Mouse (Mus musculus) thymus, adult 2 months (tissue): Measurements from ENCODE around the gene D17H6S53E. TPM values are rescaled to one million over a fixed set of nuclear protein-coding genes. Genes with fewer than 3 reads are reported as not detected.
A peak's percentile ranks its signal among the peaks of the same experiment; 100 is the strongest.
"Not testable (repeated sequence)": the region's sequence is repeated elsewhere in the genome, so short reads cannot be mapped to it uniquely, and the experiment has no call there.

Experiments
- DNase-seq: peaks from one replicate; pipeline ENCODE4 v3.0.0; 2021
- H3K27ac ChIP-seq: fragments of 200-500 bp; 2 replicates; pipeline ENCODE4 v1.5.1; 2012; ENCODE audit warnings: low read length, control low read depth; ENCODE audit not compliant: control insufficient read depth, insufficient read depth
- H3K27me3 ChIP-seq: fragments of 200-500 bp; 2 replicates; pipeline ENCODE4 v1.6.1; 2012; ENCODE audit warnings: mild to moderate bottlenecking, low read length, moderate library complexity, mixed read lengths; ENCODE audit not compliant: control insufficient read depth, insufficient read depth
- H3K36me3 ChIP-seq: fragments of 200-500 bp; 2 replicates; pipeline ENCODE4 v1.6.1; 2012; ENCODE audit warnings: mild to moderate bottlenecking, low read length, moderate library complexity; ENCODE audit not compliant: control insufficient read depth, insufficient read depth
- H3K4me1 ChIP-seq: fragments of 200-500 bp; replicated peaks from 2 replicates; pipeline ENCODE4 v1.6.1; 2012; ENCODE audit warnings: low read length; ENCODE audit not compliant: control insufficient read depth, insufficient read depth
- H3K4me3 ChIP-seq: fragments of 200-500 bp; 2 replicates; pipeline ENCODE4 v1.5.1; 2012; ENCODE audit warnings: mild to moderate bottlenecking, low read length, control low read depth, moderate library complexity; ENCODE audit not compliant: control insufficient read depth, insufficient read depth
- CTCF ChIP-seq: fragments of 200-500 bp; IDR thresholded peaks from 2 replicates; pipeline ENCODE4 v1.5.1; 2012; ENCODE audit warnings: mild to moderate bottlenecking, control low read depth, low read length, moderate library complexity, borderline replicate concordance; ENCODE audit not compliant: control insufficient read depth, poor library complexity, insufficient read depth; ENCODE audit errors: extremely low read depth
- POLR2A ChIP-seq: fragments of 200-500 bp; IDR thresholded peaks from 2 replicates; pipeline ENCODE4 v1.6.1; 2012; ENCODE audit warnings: mild to moderate bottlenecking, low read length, control low read depth, moderate library complexity; ENCODE audit not compliant: control insufficient read depth, poor library complexity, insufficient read depth; ENCODE audit errors: extremely low read depth
- WGBS: fragments of 180-500 bp; shearing (Covaris S2); methylation state at CpG from one replicate; pipeline ENCODE4 v1.1.7; 2018; 5-methylcytosine and 5-hydroxymethylcytosine counted together
- polyA plus RNA-seq: library from polyadenylated mRNA; depleted of rRNA; stranded (reverse); fragments of >200 nt; gene quantifications from 2 replicates; pipeline ENCODE4 v1.2.3, GENCODE M21; 2012

The D17H6S53E gene
- polyA plus RNA-seq, 1 experiment: 12.9 TPM

- H3K36me3 ChIP-seq: peaks cover 24% of the 10 kb centered on the region
- no peaks in the 10 kb centered on the region for H3K27me3 ChIP-seq
- WGBS: under 1% methylated on average over 50 of the region's 50 CpGs
- H3K4me1 ChIP-seq: peaks cover 13% of the 10 kb centered on the region
- peak; percentile 98 for DNase-seq
- TF ChIP-seq POLR2A (peak; percentile 48; the same call in 1 of the 2 replicates), CTCF (no peak)
- peak within 1 kb of the TSS; percentile 31 for H3K27ac ChIP-seq
- peak within 1 kb of the TSS; percentile 86 for H3K4me3 ChIP-seq
These were observed 4.9 kb upstream of the D17H6S53E start, which contains the start of gene Gpank1 for GRCm38 (mm10) chr17:35121143-35121799. Gene Gpank1, plus strand, starts transcription at chr17:35121455.

- Histone ChIP-seq H3K27ac (peak within 1 kb of the TSS; percentile 31), H3K4me3 (peak within 1 kb of the TSS; percentile 86), H3K36me3 (peaks cover 19% of the 10 kb centered on the region), H3K27me3 (no peaks in the 10 kb centered on the region), H3K4me1 (peaks cover 17% of the 10 kb centered on the region)
- DNase-seq: peak; percentile 41
- under 1% methylated on average over 19 of the region's 19 CpGs for WGBS
- TF ChIP-seq CTCF (no peak), POLR2A (no peak)
These were observed 4.3 kb upstream of the D17H6S53E start, which contains the start of gene Csnk2b for GRCm38 (mm10) chr17:35121871-35122303. Gene Csnk2b, minus strand, starts transcription at chr17:35122053.

- not testable (repeated sequence) for H3K27ac ChIP-seq, H3K27me3 ChIP-seq, DNase-seq, H3K36me3 ChIP-seq, H3K4me3 ChIP-seq
- WGBS: 96% methylated on average over 9 of the region's 9 CpGs
- H3K4me1 ChIP-seq: peaks cover 27% of the 10 kb centered on the region
These were observed 2.9 kb upstream of the D17H6S53E start for GRCm38 (mm10) chr17:35123287-35123686.

GRCm38 (mm10) chr17:35124261-35124896 is 1.8 kb upstream of the D17H6S53E start:
- 97% methylated on average over 12 of the region's 12 CpGs for WGBS
- not testable (repeated sequence) for H3K4me3 ChIP-seq
- peaks cover 27% of the 10 kb centered on the region for H3K4me1 ChIP-seq

GRCm38 (mm10) chr17:35125081-35125480 is 1.1 kb upstream of the D17H6S53E start:
- Histone ChIP-seq H3K4me1 (peaks cover 27% of the 10 kb centered on the region), H3K36me3 (no peaks in the 10 kb centered on the region), H3K4me3 (no peak overlapping the region), H3K27me3 (no peaks in the 10 kb centered on the region), H3K27ac (no peak overlapping the region)
- TF ChIP-seq POLR2A (no peak), CTCF (no peak)
- DNase-seq: no peak
- 96% methylated on average over 1 of the region's 1 CpGs for WGBS

More at GRCm38 (mm10) chr17:35124261-35124896, 1.8 kb upstream of the D17H6S53E start:
- not testable (repeated sequence) for H3K27me3 ChIP-seq, H3K27ac ChIP-seq, H3K36me3 ChIP-seq, DNase-seq

GRCm38 (mm10) chr17:35125578-35125977 is 595 bp upstream of the D17H6S53E start:
- Histone ChIP-seq H3K36me3 (no peaks in the 10 kb centered on the region), H3K4me3 (no peak overlapping the region; the same call in 1 of the 2 replicates), H3K4me1 (peaks cover 22% of the 10 kb centered on the region), H3K27me3 (no peaks in the 10 kb centered on the region), H3K27ac (no peak overlapping the region)
- no peak for TF ChIP-seq POLR2A
- WGBS: 60% methylated on average over 6 of the region's 6 CpGs
- no peak for DNase-seq

- DNase-seq: no peak
- Histone ChIP-seq H3K4me3 (peak overlapping the region; percentile 76), H3K27ac (peak overlapping the region; percentile 81), H3K36me3 (no peaks in the 10 kb centered on the region), H3K4me1 (peaks cover 22% of the 10 kb centered on the region), H3K27me3 (no peaks in the 10 kb centered on the region)
- no peak for TF ChIP-seq POLR2A
- TF ChIP-seq CTCF: no peak
- 34% methylated on average over 13 of the region's 13 CpGs for WGBS
These were observed 844 bp downstream of the D17H6S53E start for GRCm38 (mm10) chr17:35127017-35127416.
